Mouse (Mus musculus): Measurements from ENCODE around the gene Cat. TPM values are rescaled to one million over a fixed set of nuclear protein-coding genes. Genes with fewer than 3 reads are reported as not detected.

Gene Cat
- total and polyA plus RNA-seq, 3 experiments = 29.8 to 84.7 (median 45.0) TPM

GRCm38 (mm10) chr2:103435110-103435509 is 49.9 kb downstream of the Cat start:
- H3K36me3 ChIP-seq (replicated peaks in 1 of 2; ENCODE audit: control insufficient read depth in 1 of 2, insufficient read depth in 1 of 2, low read length in 1 of 2) = no peaks in the 10 kb centered on the region
- H3K9ac ChIP-seq (ENCODE audit: insufficient read depth, low read depth) = no peak overlapping the region
- no peak overlapping the region for H3K4me3 ChIP-seq (replicated peaks in 1 of 3; ENCODE audit: low read depth in 2 of 3, low read length in 2 of 3, poor library complexity in 1 of 3)
- no peak overlapping the region for H3K4me2 ChIP-seq (ENCODE audit: insufficient read depth, low read depth, poor library complexity, severe bottlenecking)
- H3K79me2 ChIP-seq (replicated peaks; ENCODE audit: control insufficient read depth, extremely low read depth, insufficient read depth, poor library complexity, severe bottlenecking) = no peaks in the 10 kb centered on the region
- no peak for TF ChIP-seq BHLHE40 (IDR thresholded peaks at IDR 0.05; ENCODE audit: low read depth, low read length)
- TF ChIP-seq MYC (IDR thresholded peaks at IDR 0.05; ENCODE audit: low read depth, low read length) = no peak
- no peak for TF ChIP-seq USF2 (conservative IDR thresholded peaks at IDR 0.05; ENCODE audit: low read depth, low read length)
- no peak for TF ChIP-seq ETS1 (conservative IDR thresholded peaks at IDR 0.05; ENCODE audit: low read depth, low read length)
- no peak for TF ChIP-seq ZMIZ1 (IDR thresholded peaks at IDR 0.05; ENCODE audit: low read depth, low read length)
- no peak for TF ChIP-seq MAFK (IDR thresholded peaks at IDR 0.05; ENCODE audit: insufficient replicate concordance, low read length)
- no peak for TF ChIP-seq ELF1 (IDR thresholded peaks at IDR 0.05; ENCODE audit: low read depth, low read length)
- TF ChIP-seq TCF12 (IDR thresholded peaks at IDR 0.05; ENCODE audit: low read depth, low read length) = no peak
- no peak for TF ChIP-seq ZC3H11A (IDR thresholded peaks at IDR 0.05; ENCODE audit: low read depth, low read length)
- no peak for TF ChIP-seq KAT2A (IDR thresholded peaks at IDR 0.05; ENCODE audit: insufficient replicate concordance, low read length)
- no peak for TF ChIP-seq GABPA (IDR thresholded peaks at IDR 0.05; ENCODE audit: insufficient replicate concordance, low read depth, low read length)
- no peak for TF ChIP-seq RCOR1 (conservative IDR thresholded peaks at IDR 0.05; ENCODE audit: low read depth, low read length)
- no peak for TF ChIP-seq POLR2A (IDR thresholded peaks at IDR 0.05; ENCODE audit: low read depth, low read length)
- TF ChIP-seq CHD2 (IDR thresholded peaks at IDR 0.05; ENCODE audit: low read length) = no peak
- no peak for TF ChIP-seq SMC3 (IDR thresholded peaks at IDR 0.05; ENCODE audit: low read depth, low read length)
- TF ChIP-seq JUND (conservative IDR thresholded peaks at IDR 0.05; ENCODE audit: low read depth, low read length) = no peak
- TF ChIP-seq CTCF (conservative IDR thresholded peaks at IDR 0.05 in 1 of 2, IDR thresholded peaks at IDR 0.05 in 1 of 2; ENCODE audit: low read depth in 2 of 2, low read length in 2 of 2) = no peak
- no peak for TF ChIP-seq JUN (IDR thresholded peaks at IDR 0.05; ENCODE audit: insufficient read depth, low read depth, low read length)
- TF ChIP-seq ZKSCAN1 (IDR thresholded peaks at IDR 0.05; ENCODE audit: borderline replicate concordance, low read depth, low read length) = no peak
- no peak for TF ChIP-seq MEF2A (IDR thresholded peaks at IDR 0.05; ENCODE audit: borderline replicate concordance, low read depth, low read length)
- no peak overlapping the region for H3K27ac ChIP-seq (ENCODE audit: insufficient read depth, low read depth)
- H3K9me3 ChIP-seq (replicated peaks; ENCODE audit: low read length) = no peaks in the 10 kb centered on the region
- H3K27me3 ChIP-seq (replicated peaks) = peaks cover 7% of the 10 kb centered on the region
- no peak for DNase-seq (ENCODE audit: extremely low read depth)
- peaks cover 0 to 10% of the 10 kb centered on the region in 2 experiments; a peak in 2 of 4 replicates for H3K4me1 ChIP-seq (ENCODE audit: control insufficient read depth in 1 of 2, insufficient read depth in 2 of 2)
- in situ Hi-C loops (cut with MboI; ENCODE audit: low pct_ligation_motif_present, low pct_unique_long_range_greater_than_20kb, low sequenced_read_pairs) (no loop called here), dilution Hi-C loops (cut with MboI; ENCODE audit: extremely low pct_ligation_motif_present, extremely low pct_unique_long_range_greater_than_20kb, low sequenced_read_pairs) (no loop called here)

- no peaks in the 10 kb centered on the region for H3K36me3 ChIP-seq (replicated peaks in 1 of 2; ENCODE audit: control insufficient read depth in 1 of 2, insufficient read depth in 1 of 2, low read length in 1 of 2)
- no peak overlapping the region for H3K27ac ChIP-seq (ENCODE audit: insufficient read depth, low read depth)
- TF ChIP-seq POLR2A (IDR thresholded peaks at IDR 0.05; ENCODE audit: low read depth, low read length) (no peak), BHLHE40 (IDR thresholded peaks at IDR 0.05; ENCODE audit: low read depth, low read length) (no peak), PAX5 (IDR thresholded peaks at IDR 0.05; ENCODE audit: low read length) (no peak), TBP (conservative IDR thresholded peaks at IDR 0.05; ENCODE audit: low read depth, low read length) (no peak), ZKSCAN1 (IDR thresholded peaks at IDR 0.05; ENCODE audit: borderline replicate concordance, low read depth, low read length) (no peak), HCFC1 (IDR thresholded peaks at IDR 0.05; ENCODE audit: low read depth, low read length) (no peak)
- H3K4me3 ChIP-seq (replicated peaks in 1 of 3; ENCODE audit: low read depth in 2 of 3, low read length in 2 of 3, poor library complexity in 1 of 3) = no peak overlapping the region
- no peak overlapping the region for H3K4me2 ChIP-seq (ENCODE audit: insufficient read depth, low read depth, poor library complexity, severe bottlenecking)
- peaks cover 15% of the 10 kb centered on the region for H3K27me3 ChIP-seq (replicated peaks)
- no peaks in the 10 kb centered on the region; a peak in 1 of 4 replicates for H3K4me1 ChIP-seq (ENCODE audit: control insufficient read depth in 1 of 2, insufficient read depth in 2 of 2)
- dilution Hi-C loops (cut with MboI; ENCODE audit: extremely low pct_ligation_motif_present, extremely low pct_unique_long_range_greater_than_20kb, low sequenced_read_pairs) (no loop called here), in situ Hi-C loops (cut with MboI; ENCODE audit: low pct_ligation_motif_present, low pct_unique_long_range_greater_than_20kb, low sequenced_read_pairs) (no loop called here)
- H3K79me2 ChIP-seq (replicated peaks; ENCODE audit: control insufficient read depth, extremely low read depth, insufficient read depth, poor library complexity, severe bottlenecking) = no peaks in the 10 kb centered on the region
- H3K9me3 ChIP-seq (replicated peaks; ENCODE audit: low read length) = no peaks in the 10 kb centered on the region
- DNase-seq (ENCODE audit: extremely low read depth) = no peak
- no peak overlapping the region for H3K9ac ChIP-seq (ENCODE audit: insufficient read depth, low read depth)
Measured at GRCm38 (mm10) chr2:103432695-103433275, 52.2 kb downstream of the Cat start.
